Mouse (Mus musculus): ENCODE results near the gene Muc16.

Gene Muc16

DNA sequence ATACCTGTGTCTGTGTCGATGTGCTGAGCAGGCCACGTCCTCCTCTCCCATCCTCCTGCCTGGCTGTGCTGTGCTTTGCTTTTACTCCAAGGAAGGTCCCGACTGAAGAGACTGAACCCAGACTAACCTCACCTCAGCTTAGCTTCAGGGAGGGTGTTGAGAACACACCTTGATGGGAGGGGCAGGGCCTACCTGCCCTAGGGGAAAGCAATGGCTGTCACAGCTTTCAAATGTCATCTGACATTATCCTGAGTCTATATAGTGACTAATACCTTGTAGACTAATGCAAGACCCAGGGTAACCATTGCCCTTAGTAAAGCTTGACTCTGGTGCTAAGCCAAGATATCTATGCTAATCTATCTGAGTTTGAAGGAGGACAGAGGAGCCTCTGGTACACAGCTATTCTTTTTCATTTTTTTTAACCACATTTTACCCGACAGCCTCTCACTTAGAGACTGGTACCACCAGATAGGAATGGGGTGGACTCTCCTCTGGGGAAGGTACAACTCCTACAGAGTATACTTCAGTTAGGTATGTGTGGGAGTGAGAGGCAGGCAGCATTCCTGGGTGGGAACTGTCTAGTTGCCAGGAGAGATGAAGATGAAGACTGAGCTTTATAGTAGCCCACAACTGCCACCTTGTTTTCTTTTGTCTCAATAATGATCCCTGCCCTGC, at the start of gene Muc16:
Gene Muc16, minus strand, starts transcription at position 51 of the 675 bp plus-strand sequence.
- DNase-seq (ENCODE audit: low spot score), result no peak

DNA sequence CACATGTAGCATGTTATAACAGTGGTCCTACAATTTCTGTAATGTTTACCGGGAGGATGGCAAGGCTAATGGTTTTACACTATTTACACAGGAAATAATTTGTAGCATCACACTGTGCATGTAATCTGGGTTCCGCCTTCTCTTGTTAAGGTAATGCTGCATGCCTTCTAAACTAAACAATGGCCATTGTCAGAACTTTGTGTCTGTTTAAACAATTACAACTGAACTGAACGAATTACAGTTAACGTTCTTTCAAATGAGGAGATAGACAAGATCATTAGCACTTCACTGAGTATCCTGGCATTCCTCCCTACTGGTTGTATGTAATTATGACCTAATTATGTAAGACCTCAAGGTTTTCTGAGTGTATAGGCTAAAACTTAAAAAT, 48.4 kb upstream of the Muc16 start:
- no peak for DNase-seq (ENCODE audit: low spot score)

DNA sequence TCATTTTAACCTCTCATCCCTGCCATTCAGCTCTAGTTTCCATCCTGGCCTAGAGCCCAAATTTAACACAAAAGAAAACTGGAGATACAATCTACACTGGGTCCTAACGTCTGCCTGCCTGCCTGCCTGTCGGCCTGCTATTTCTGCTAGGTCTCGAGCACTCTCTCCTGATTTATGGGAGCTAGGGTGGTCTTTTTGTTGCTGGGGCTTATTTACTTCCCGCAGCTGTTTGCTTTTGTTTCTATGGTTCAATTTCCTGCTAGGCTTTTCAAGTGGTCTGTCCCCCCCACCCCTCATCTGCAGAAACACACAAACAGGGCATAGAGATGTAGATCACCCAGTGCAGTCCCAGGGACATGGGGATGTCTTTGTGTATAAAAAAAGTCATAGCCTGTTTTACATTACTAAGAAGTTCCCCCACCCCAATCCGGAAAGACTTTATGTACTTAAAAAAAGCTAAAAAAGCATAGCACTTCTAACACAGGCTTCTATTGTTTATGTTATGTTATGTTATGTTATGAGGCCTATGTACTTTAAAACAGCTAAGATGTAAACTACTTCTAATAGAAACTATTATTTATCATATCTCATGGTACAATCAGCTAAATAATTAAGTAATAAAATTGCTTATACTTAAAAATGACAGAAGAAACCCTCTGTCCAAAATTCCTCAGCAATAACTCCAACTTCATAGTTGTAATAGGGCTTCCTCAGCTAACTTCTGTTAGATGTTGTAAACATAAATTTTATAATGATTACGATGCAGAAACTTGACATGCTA, 47.8 kb upstream of the Muc16 start:
- no peak for DNase-seq (ENCODE audit: low spot score)

DNA sequence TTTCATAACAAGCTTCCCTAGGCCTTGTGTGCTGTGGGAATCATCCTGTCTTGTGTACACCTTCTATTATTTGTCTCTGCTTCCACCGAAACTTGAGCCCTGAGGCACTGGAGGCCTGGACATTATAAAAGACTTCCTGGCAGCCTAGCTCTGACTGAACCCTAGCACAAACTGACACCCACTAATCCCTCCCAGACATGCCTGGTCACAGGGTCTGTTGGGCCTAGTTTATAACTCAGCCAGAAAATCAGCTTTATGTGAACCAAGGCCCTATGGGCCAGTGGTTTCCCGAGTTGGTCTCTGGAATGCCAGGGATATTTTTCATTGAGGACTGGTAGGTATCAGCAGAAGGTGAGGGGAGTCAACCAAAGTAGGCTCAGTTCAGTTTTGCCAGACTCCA, 46.7 kb upstream of the Muc16 start:
- DNase-seq (ENCODE audit: low spot score), result no peak

DNA sequence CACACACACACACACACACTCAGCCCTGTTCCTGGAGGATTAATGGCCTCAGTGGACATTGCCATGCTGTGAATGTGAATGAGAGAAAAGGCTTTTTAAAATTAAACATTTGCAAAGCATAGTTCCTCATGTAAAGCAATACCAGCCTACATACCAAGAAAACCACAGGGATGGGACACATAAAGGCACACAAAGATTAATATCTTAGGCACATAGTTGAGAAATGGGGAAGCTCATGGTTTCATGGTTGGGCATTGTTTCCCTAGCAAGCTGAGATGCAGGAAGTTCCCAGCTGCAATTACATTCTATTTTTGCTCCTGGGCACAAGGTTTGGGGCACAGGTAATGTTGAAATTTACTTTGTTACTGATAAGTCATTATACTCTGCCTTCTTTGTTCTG, 31.3 kb upstream of the Muc16 start:
- no peak for DNase-seq (ENCODE audit: low spot score)

DNA sequence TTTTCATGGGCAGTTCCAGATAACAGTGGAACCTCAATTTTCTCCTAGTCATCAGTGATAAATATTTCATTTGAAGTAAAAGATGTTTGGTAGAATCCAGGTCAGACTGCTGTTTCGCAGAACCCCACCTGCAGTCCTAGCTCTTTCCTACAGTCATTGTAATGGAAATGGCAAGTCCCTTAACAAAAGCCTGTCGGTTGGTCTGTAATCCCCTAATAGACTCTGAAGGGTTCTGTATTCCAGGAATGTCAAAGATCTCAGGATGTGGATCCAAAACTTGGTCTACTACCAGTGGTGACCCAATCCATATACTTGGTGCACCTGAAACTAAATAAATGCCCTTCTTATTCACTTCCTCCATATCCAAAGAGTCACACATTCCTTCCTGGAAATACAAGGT, 76.0 kb downstream of the Muc16 start:
- DNase-seq (ENCODE audit: low spot score), result no peak

DNA sequence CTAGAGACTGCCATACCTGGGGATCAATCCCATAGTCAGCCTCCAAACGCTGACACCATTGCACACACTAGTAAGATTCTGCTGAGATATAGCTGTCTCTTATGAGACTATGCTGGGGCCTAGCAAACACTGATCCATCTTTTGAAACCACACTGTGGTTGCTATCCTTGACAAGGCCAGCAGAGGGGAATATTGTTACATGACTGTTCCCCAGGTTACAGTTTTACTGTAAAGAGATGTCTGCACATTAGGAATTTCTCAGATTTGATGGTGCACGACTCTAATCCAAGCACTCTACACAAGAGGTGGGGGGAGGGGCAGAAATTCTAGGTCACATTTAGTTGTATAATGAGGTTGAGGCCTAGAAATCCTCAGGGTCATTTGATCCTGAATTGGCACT, 166.2 kb downstream of the Muc16 start:
- DNase-seq (ENCODE audit: low spot score), result no peak

DNA sequence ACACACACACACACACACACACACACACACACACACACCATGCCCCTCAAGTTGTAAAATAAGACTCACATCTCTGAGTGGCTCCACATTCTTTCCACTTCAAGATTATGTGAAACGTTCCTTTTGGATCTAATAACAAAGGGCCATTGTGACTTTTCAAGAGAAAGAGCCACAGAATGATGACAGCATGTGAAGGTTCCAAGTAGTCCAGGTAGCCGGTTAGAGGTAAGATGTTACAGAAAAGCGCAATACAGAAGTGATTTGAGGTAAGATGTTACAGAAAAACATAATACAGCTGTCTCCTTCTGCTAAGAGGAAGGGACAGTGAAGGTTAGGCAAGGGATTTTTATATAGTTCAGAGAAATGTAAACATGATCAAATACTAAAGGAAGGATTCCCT, 196.2 kb downstream of the Muc16 start, which contains the start of the genes Zfp558 and Mbd3l1:
Gene Zfp558, minus strand, starts transcription at position 101 of the 400 bp plus-strand sequence.
Gene Mbd3l1, plus strand, starts transcription at position 192 of the 400 bp plus-strand sequence.
- DNase-seq (ENCODE audit: low spot score), result no peak

DNA sequence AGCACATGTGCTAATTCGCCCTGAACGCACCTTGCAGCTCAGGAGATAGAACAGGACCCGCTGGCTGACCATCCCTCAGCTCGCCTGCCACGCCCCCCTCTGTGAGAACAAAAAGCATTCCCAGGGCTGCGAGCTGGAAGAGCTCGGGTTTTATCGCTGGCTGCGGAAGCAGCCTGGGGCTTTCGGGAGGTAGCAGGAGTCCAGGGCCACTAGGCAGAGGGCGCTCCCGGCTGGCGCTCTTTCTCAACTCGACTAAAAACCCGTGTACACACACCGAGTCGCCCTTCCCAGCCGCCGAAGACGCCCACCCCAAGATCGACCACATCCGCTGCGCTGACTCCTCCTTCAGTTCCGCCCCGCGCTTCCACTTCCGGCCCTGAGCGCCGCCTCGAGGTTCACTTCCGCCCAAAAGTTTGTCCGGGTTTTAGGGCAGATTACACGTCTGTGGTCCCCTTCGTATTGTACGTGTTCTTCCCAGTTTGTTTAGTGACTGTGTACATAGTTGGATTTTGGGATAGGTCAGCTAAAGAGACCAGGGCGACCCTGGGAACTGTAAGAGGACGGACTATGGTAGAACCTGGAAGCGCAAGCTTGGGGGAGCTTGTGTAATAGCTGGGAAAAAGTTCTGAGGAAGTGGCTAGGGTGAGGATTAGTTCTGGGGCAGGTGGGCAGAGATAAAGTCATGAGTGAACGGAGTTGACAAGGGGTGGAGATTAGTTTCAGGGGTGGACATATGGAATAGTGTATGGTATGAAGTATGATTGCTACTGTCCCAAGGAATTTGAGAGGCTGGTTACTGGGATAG, 200.8 kb downstream of the Muc16 start:
- peak; percentile 22 for DNase-seq (ENCODE audit: low spot score)

DNA sequence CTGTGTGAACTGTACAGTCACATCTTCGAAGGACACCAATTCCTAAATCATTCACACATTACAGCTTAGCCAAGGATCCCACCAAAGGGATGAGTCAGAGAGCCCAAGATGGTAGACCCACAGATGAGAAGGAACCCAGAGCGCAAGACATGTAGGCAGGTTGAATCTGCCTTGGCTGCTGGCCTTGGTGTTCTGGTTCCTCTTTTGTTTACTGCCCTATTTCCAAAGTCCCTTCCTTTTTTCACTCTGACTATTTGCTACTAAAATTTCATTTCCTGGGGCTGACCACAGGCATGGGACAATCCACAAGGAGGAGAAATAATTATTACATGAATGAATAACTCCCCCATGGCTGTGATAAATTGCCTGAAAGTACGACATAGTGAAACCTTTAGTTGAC, 206.3 kb downstream of the Muc16 start:
- no peak for DNase-seq (ENCODE audit: low spot score)

DNA sequence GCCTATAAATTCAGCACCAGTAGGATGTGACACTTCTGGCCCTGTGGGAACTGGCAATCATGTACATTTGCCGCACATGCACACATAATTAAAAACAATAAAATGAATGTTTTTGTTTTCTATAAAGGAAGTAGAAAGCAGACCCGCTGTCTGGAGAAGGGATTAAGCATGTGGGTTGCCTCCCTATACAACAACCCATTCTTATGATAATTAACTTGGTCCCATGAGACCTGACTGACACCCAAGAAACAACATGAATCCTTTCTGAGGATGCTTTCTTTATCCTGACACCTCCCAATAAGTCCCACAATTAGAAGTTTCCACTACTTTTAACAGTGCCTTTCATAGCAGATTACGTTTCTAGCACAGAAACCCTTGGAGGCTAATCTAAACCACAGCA, 207.0 kb downstream of the Muc16 start:
- DNase-seq (ENCODE audit: low spot score), result no peak

DNA sequence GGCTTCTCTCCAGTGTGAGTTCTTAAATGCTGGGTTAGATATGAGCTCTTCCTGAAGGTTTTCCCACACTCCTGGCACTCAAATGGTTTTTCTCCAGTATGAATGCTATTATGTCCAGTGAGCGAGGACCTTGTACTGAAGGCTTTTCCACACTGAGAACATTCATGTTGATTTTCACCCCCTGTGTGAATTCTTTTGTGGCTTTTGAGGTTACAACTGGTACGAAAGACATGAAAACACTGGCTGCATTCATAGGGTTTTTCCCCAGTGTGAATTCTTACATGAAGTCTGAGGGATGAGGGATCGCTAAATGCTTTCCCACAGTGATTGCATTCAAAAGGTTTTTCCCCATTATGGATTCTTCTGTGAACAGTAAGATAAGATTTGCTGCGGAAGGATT, 217.8 kb downstream of the Muc16 start:
- no peak for DNase-seq (ENCODE audit: low spot score)
